Mouse (Mus musculus) megakaryocyte, embryonic 14.5 days (primary cell): Measurements from ENCODE around the gene Gprasp1.

ENCODE experiments used
- FLI1 ChIP-seq: IDR thresholded peaks from 2 replicates; pipeline ENCODE4 v1.6.1; 2012; ENCODE audit warnings: low read length, inconsistent platforms, mixed read lengths
- GATA1 ChIP-seq: IDR thresholded peaks from 3 replicates; pipeline ENCODE4 v1.6.1; 2012; ENCODE audit warnings: mixed read lengths, low read length, inconsistent platforms, borderline replicate concordance

GRCm38 (mm10) chrX:135743056-135743355, 473 bp downstream of the Gprasp1 start:
- TF ChIP-seq GATA1 (no peak), FLI1 (no peak)
